In genomic region chr19:22121631-22122030, GRCm38 (mm10) we compare ENCODE assay signal across 20 mouse cellular contexts. TPM values are rescaled to one million over a fixed set of nuclear protein-coding genes. Genes with fewer than 3 reads are reported as not detected.
DNase-seq lines count a peak whose midpoint lies in the region; ATAC-seq and TF ChIP-seq lines count a peak whose summit lies in the region.
"Had no signal": no experiment of that assay in that cellular context is flagged by ENCODE, and none has a peak within 500 bp of the region (broad histone marks: within the 10 kb centered on the region; RNA-seq: fewer than 3 reads in every experiment).

No protein-coding gene starts in this region.

- TF ChIP-seq CTCF in heart, adult 2 months (IDR thresholded peaks at IDR 0.05): no peak
- TF ChIP-seq CTCF in intestine, postnatal 0 days (IDR thresholded peaks at IDR 0.05; ENCODE audit: low read depth): no peak

- H3K9me3 ChIP-seq in intestine, postnatal 0 days (ENCODE audit: control insufficient read depth): no peaks in the 10 kb centered on the region
- H3K9me3 ChIP-seq: forebrain, embryonic 10.5 days; hindbrain, embryonic 12.5 days; hindbrain, embryonic 15.5 days had no signal

- no peak overlapping the region for H3K4me3 ChIP-seq in heart, adult 2 months
- H3K4me3 ChIP-seq in intestine, postnatal 0 days (ENCODE audit: low read depth, low read length): no peak overlapping the region
- H3K4me3 ChIP-seq: forebrain, embryonic 10.5 days; gastrocnemius, adult 2 months; hindbrain, embryonic 12.5 days; hindbrain, embryonic 15.5 days had no signal

- no peaks in the 10 kb centered on the region for H3K4me1 ChIP-seq in heart, adult 2 months (ENCODE audit: control insufficient read depth, insufficient read depth, low read length)
- no peaks in the 10 kb centered on the region for H3K4me1 ChIP-seq in intestine, postnatal 0 days (replicated peaks; ENCODE audit: control insufficient read depth, insufficient read depth, low read length)
- H3K4me1 ChIP-seq: forebrain, embryonic 10.5 days; hindbrain, embryonic 12.5 days; hindbrain, embryonic 15.5 days had no signal

- H3K36me3 ChIP-seq in heart, adult 2 months (ENCODE audit: control insufficient read depth, insufficient read depth, low read length): no peaks in the 10 kb centered on the region
- no peaks in the 10 kb centered on the region for H3K36me3 ChIP-seq in intestine, postnatal 0 days (ENCODE audit: control insufficient read depth, insufficient read depth)
- H3K36me3 ChIP-seq: forebrain, embryonic 10.5 days; hindbrain, embryonic 12.5 days; hindbrain, embryonic 15.5 days had no signal

- no peak for ATAC-seq in intestine, postnatal 0 days
- ATAC-seq: activated CD4-positive, CD25-positive, alpha-beta regulatory T cell, adult 4 months; forebrain, embryonic 14.5 days; forebrain, postnatal 0 days had no signal

- no peak overlapping the region for H3K9ac ChIP-seq in heart, adult 2 months (ENCODE audit: low read depth, low read length)
- H3K9ac ChIP-seq in intestine, postnatal 0 days (ENCODE audit: low read depth, low read length): no peak overlapping the region
- H3K9ac ChIP-seq: forebrain, postnatal 0 days; hindbrain, embryonic 12.5 days; hindbrain, embryonic 15.5 days had no signal

- DNase-seq in heart, adult 11 months: peak; percentile 17
- DNase-seq in heart, adult 2 months: no peak
- peak; percentile 48 for DNase-seq in brain, adult 2 months (ENCODE audit: low read depth, low spot score)
- DNase-seq in layer of hippocampus, adult 9-11 months: peak; percentile 56
- no peak for DNase-seq in thymus, postnatal 36 days
- DNase-seq: adrenal gland, adult 8-10 months; adrenal gland, postnatal 25 days; cerebellum, adult 18-20 months; cerebellum, adult 9-10 months; forebrain, postnatal 0 days; gastrocnemius, adult 2 months; gastrocnemius, postnatal 14 days had no signal

- no peak overlapping the region for H3K4me2 ChIP-seq in intestine, postnatal 0 days (replicated peaks; ENCODE audit: low read depth)
- H3K4me2 ChIP-seq: heart, embryonic 11.5 days; hindbrain, embryonic 12.5 days; hindbrain, embryonic 15.5 days had no signal

- TF ChIP-seq POLR2A in heart, adult 2 months (IDR thresholded peaks at IDR 0.05; ENCODE audit: insufficient read depth, low read depth, low read length): no peak

- TF ChIP-seq EP300 in heart, adult 2 months (IDR thresholded peaks at IDR 0.05; ENCODE audit: insufficient read depth, low read depth, low read length): no peak

- WGBS in heart, adult 2 months: 72% methylated on average over 2 of the region's 2 CpGs
- WGBS in intestine, postnatal 0 days: 79% methylated on average over 2 of the region's 2 CpGs

- no peaks in the 10 kb centered on the region for H3K27me3 ChIP-seq in heart, adult 2 months (ENCODE audit: control insufficient read depth, insufficient read depth, low read length)
- H3K27me3 ChIP-seq in intestine, postnatal 0 days (replicated peaks; ENCODE audit: control insufficient read depth, insufficient read depth, low read length): no peaks in the 10 kb centered on the region
- H3K27me3 ChIP-seq: hindbrain, embryonic 12.5 days; hindbrain, embryonic 15.5 days had no signal

- H3K27ac ChIP-seq in heart, adult 2 months: no peak overlapping the region
- no peak overlapping the region for H3K27ac ChIP-seq in intestine, postnatal 0 days (ENCODE audit: low read depth, low read length)
- H3K27ac ChIP-seq: forebrain, embryonic 10.5 days; gastrocnemius, adult 2 months; hindbrain, embryonic 12.5 days; hindbrain, embryonic 15.5 days had no signal

- H3K79me2 ChIP-seq in heart, adult 2 months (replicated peaks; ENCODE audit: control insufficient read depth, insufficient read depth, low read length): no peaks in the 10 kb centered on the region

- intact Hi-C loops in heart, adult 2 months (cut with DNase I): no loop called here

RNA-seq across cellular contexts. Expression of gene Trpm3, which starts 17.2 kb away (rescaled TPM):
- total RNA-seq in heart, adult 2 months (2021): 1 to 10 TPM in 1 of 2 experiments, under 1 TPM in 1; 0.81 to 1.1 TPM
- polyA plus RNA-seq in heart, adult 2 months (2012; rRNA removed): 0.51 and 1.4 TPM in 2 replicates
- 0.23 and 0.30 TPM in 2 replicates for polyA plus RNA-seq in intestine, postnatal 0 days (2015; fragmentation: Nextera tagmentation; extraction: Ambion mirVana)
- total RNA-seq: hematopoietic stem cell, adult 5-6 weeks had no signal

Comparison
In these comparisons a context has a peak if more than half of its experiments do, and no peak if none do; other contexts are left out.
1. DNase-seq: peak in heart, adult 11 months (single experiment), brain, adult 2 months (single experiment) and layer of hippocampus, adult 9-11 months (single experiment); none in heart, adult 2 months (0 of 2) and thymus, postnatal 36 days (0 of 2).